Mouse (Mus musculus) erythroblast, embryonic 14.5 days (primary cell): ENCODE data around the gene Adam12.

Experiments used
- GATA1 ChIP-seq: IDR thresholded peaks from 2 replicates; pipeline ENCODE4 v1.6.1; 2012; ENCODE audit warnings: low read length, inconsistent platforms, mixed read lengths
- TAL1 ChIP-seq: IDR thresholded peaks from 3 replicates; pipeline ENCODE4 v1.6.1; 2012; ENCODE audit warnings: low read length, inconsistent platforms, mixed read lengths

GRCm38 (mm10) chr7:134042614-134043013 is 189.3 kb downstream of the Adam12 start:
- TF ChIP-seq GATA1 (no peak), TAL1 (no peak)
